Mouse (Mus musculus): ENCODE measurements around the gene Rhov. TPM values are rescaled to one million over a fixed set of nuclear protein-coding genes. Genes with fewer than 3 reads are reported as not detected.

Rhov gene
- polyA plus RNA-seq, 1 experiment from 2014 or later: 53.8 TPM

GRCm38 (mm10) chr2:119276926-119277325 lies 5.9 kb upstream of the Rhov start:
- no peak overlapping the region for H3K4me3 ChIP-seq (ENCODE audit: low read depth, low read length)
- no peak overlapping the region for H3K9ac ChIP-seq (ENCODE audit: low read depth, low read length)
- H3K27ac ChIP-seq (ENCODE audit: low read length): no peak overlapping the region
- H3K27me3 ChIP-seq (ENCODE audit: control insufficient read depth, insufficient read depth, low read depth, low read length): no peaks in the 10 kb centered on the region
- 86% methylated on average over 7 of the region's 7 CpGs for WGBS
- ATAC-seq: no peak
- H3K36me3 ChIP-seq (ENCODE audit: control insufficient read depth, insufficient read depth, low read length): no peaks in the 10 kb centered on the region
- no peaks in the 10 kb centered on the region for H3K4me1 ChIP-seq (ENCODE audit: control insufficient read depth, insufficient read depth, low read length)
- H3K4me2 ChIP-seq (ENCODE audit: low read length): no peak overlapping the region
- no peaks in the 10 kb centered on the region for H3K9me3 ChIP-seq (replicated peaks; ENCODE audit: control insufficient read depth, low read length, poor library complexity, severe bottlenecking)

- Histone ChIP-seq H3K4me1 (ENCODE audit: control insufficient read depth, insufficient read depth, low read length) (peaks cover 12% of the 10 kb centered on the region), H3K4me2 (ENCODE audit: low read length) (no peak overlapping the region), H3K36me3 (ENCODE audit: control insufficient read depth, insufficient read depth, low read length) (no peaks in the 10 kb centered on the region), H3K9me3 (replicated peaks; ENCODE audit: control insufficient read depth, low read length, poor library complexity, severe bottlenecking) (no peaks in the 10 kb centered on the region), H3K27me3 (ENCODE audit: control insufficient read depth, insufficient read depth, low read depth, low read length) (no peaks in the 10 kb centered on the region), H3K27ac (ENCODE audit: low read length) (no peak overlapping the region), H3K9ac (ENCODE audit: low read depth, low read length) (no peak overlapping the region), H3K4me3 (ENCODE audit: low read depth, low read length) (no peak overlapping the region)
- ATAC-seq: no peak
- WGBS: 81% methylated on average over 1 of the region's 1 CpGs
These were observed 3.1 kb upstream of the Rhov start for GRCm38 (mm10) chr2:119274126-119274525.

GRCm38 (mm10) chr2:119270286-119270642 lies 808 bp downstream of the Rhov start:
- ATAC-seq: peak; percentile 9; the same call in 1 of the 2 replicates
- Histone ChIP-seq H3K9me3 (replicated peaks; ENCODE audit: control insufficient read depth, low read length, poor library complexity, severe bottlenecking) (no peaks in the 10 kb centered on the region), H3K4me2 (ENCODE audit: low read length) (peak overlapping the region; percentile 65), H3K27me3 (ENCODE audit: control insufficient read depth, insufficient read depth, low read depth, low read length) (no peaks in the 10 kb centered on the region), H3K4me3 (ENCODE audit: low read depth, low read length) (peak overlapping the region; percentile 86), H3K27ac (ENCODE audit: low read length) (peak overlapping the region; percentile 85), H3K4me1 (ENCODE audit: control insufficient read depth, insufficient read depth, low read length) (peaks cover 21% of the 10 kb centered on the region), H3K9ac (ENCODE audit: low read depth, low read length) (peak overlapping the region; percentile 96), H3K36me3 (ENCODE audit: control insufficient read depth, insufficient read depth, low read length) (no peaks in the 10 kb centered on the region)
- WGBS: 43% methylated on average over 9 of the region's 9 CpGs

- Histone ChIP-seq H3K9me3 (replicated peaks; ENCODE audit: control insufficient read depth, low read length, poor library complexity, severe bottlenecking) (no peaks in the 10 kb centered on the region), H3K4me2 (ENCODE audit: low read length) (no peak overlapping the region), H3K4me3 (ENCODE audit: low read depth, low read length) (no peak overlapping the region), H3K27me3 (ENCODE audit: control insufficient read depth, insufficient read depth, low read depth, low read length) (no peaks in the 10 kb centered on the region), H3K4me1 (ENCODE audit: control insufficient read depth, insufficient read depth, low read length) (peaks cover 5% of the 10 kb centered on the region), H3K9ac (ENCODE audit: low read depth, low read length) (no peak overlapping the region), H3K27ac (ENCODE audit: low read length) (no peak overlapping the region), H3K36me3 (ENCODE audit: control insufficient read depth, insufficient read depth, low read length) (no peaks in the 10 kb centered on the region)
- no peak for ATAC-seq
- WGBS: 82% methylated on average over 5 of the region's 5 CpGs
These were observed 7.3 kb downstream of the Rhov start for GRCm38 (mm10) chr2:119263813-119264212.

- Histone ChIP-seq H3K9me3 (replicated peaks; ENCODE audit: control insufficient read depth, low read length, poor library complexity, severe bottlenecking) (no peaks in the 10 kb centered on the region), H3K27ac (ENCODE audit: low read length) (no peak overlapping the region), H3K4me1 (ENCODE audit: control insufficient read depth, insufficient read depth, low read length) (no peaks in the 10 kb centered on the region; the same call in 1 of the 2 replicates), H3K36me3 (ENCODE audit: control insufficient read depth, insufficient read depth, low read length) (no peaks in the 10 kb centered on the region), H3K4me2 (ENCODE audit: low read length) (no peak overlapping the region), H3K27me3 (ENCODE audit: control insufficient read depth, insufficient read depth, low read depth, low read length) (no peaks in the 10 kb centered on the region), H3K4me3 (ENCODE audit: low read depth, low read length) (no peak overlapping the region), H3K9ac (ENCODE audit: low read depth, low read length) (no peak overlapping the region)
- 40% methylated on average over 8 of the region's 8 CpGs for WGBS
- no peak for ATAC-seq
These were observed 8.1 kb downstream of the Rhov start for GRCm38 (mm10) chr2:119262978-119263377.

GRCm38 (mm10) chr2:119261326-119261725 lies 9.7 kb downstream of the Rhov start:
- no peak for ATAC-seq
- Histone ChIP-seq H3K36me3 (ENCODE audit: control insufficient read depth, insufficient read depth, low read length) (no peaks in the 10 kb centered on the region), H3K4me1 (ENCODE audit: control insufficient read depth, insufficient read depth, low read length) (no peaks in the 10 kb centered on the region; the same call in 1 of the 2 replicates), H3K27ac (ENCODE audit: low read length) (no peak overlapping the region), H3K27me3 (ENCODE audit: control insufficient read depth, insufficient read depth, low read depth, low read length) (no peaks in the 10 kb centered on the region), H3K9me3 (replicated peaks; ENCODE audit: control insufficient read depth, low read length, poor library complexity, severe bottlenecking) (no peaks in the 10 kb centered on the region), H3K4me2 (ENCODE audit: low read length) (no peak overlapping the region), H3K4me3 (ENCODE audit: low read depth, low read length) (no peak overlapping the region), H3K9ac (ENCODE audit: low read depth, low read length) (no peak overlapping the region)
- 46% methylated on average over 2 of the region's 2 CpGs for WGBS

- no peaks in the 10 kb centered on the region; the same call in 1 of the 2 replicates for H3K4me1 ChIP-seq (ENCODE audit: control insufficient read depth, insufficient read depth, low read length)
- H3K27me3 ChIP-seq (ENCODE audit: control insufficient read depth, insufficient read depth, low read depth, low read length): 0 out of 2 replicates have a peak, but pooled peaks cover under 1% of the 10 kb centered on the region
- H3K4me2 ChIP-seq (ENCODE audit: low read length): no peak overlapping the region
- no peak for ATAC-seq
- no peaks in the 10 kb centered on the region for H3K36me3 ChIP-seq (ENCODE audit: control insufficient read depth, insufficient read depth, low read length)
- H3K27ac ChIP-seq (ENCODE audit: low read length): no peak overlapping the region
- H3K9ac ChIP-seq (ENCODE audit: low read depth, low read length): no peak overlapping the region
- H3K4me3 ChIP-seq (ENCODE audit: low read depth, low read length): no peak overlapping the region
- WGBS: 88% methylated on average over 1 of the region's 1 CpGs
- no peaks in the 10 kb centered on the region for H3K9me3 ChIP-seq (replicated peaks; ENCODE audit: control insufficient read depth, low read length, poor library complexity, severe bottlenecking)
These were observed 10.6 kb downstream of the Rhov start for GRCm38 (mm10) chr2:119260518-119260917.

- 7% methylated on average over 7 of the region's 7 CpGs for WGBS
- Histone ChIP-seq H3K27me3 (ENCODE audit: control insufficient read depth, insufficient read depth, low read depth, low read length) (peaks cover 5% of the 10 kb centered on the region; the same call in 1 of the 2 replicates), H3K4me1 (ENCODE audit: control insufficient read depth, insufficient read depth, low read length) (no peaks in the 10 kb centered on the region; the same call in 1 of the 2 replicates), H3K9me3 (replicated peaks; ENCODE audit: control insufficient read depth, low read length, poor library complexity, severe bottlenecking) (no peaks in the 10 kb centered on the region), H3K4me2 (ENCODE audit: low read length) (no peak overlapping the region), H3K9ac (ENCODE audit: low read depth, low read length) (no peak overlapping the region), H3K27ac (ENCODE audit: low read length) (no peak overlapping the region), H3K4me3 (ENCODE audit: low read depth, low read length) (no peak overlapping the region), H3K36me3 (ENCODE audit: control insufficient read depth, insufficient read depth, low read length) (no peaks in the 10 kb centered on the region)
- no peak for ATAC-seq
These were observed 16.1 kb downstream of the Rhov start for GRCm38 (mm10) chr2:119254976-119255375.

GRCm38 (mm10) chr2:119250826-119251478 lies 20.1 kb downstream of the Rhov start:
- Histone ChIP-seq H3K36me3 (ENCODE audit: control insufficient read depth, insufficient read depth, low read length) (no peaks in the 10 kb centered on the region), H3K27me3 (ENCODE audit: control insufficient read depth, insufficient read depth, low read depth, low read length) (peaks cover 5% of the 10 kb centered on the region; the same call in 1 of the 2 replicates), H3K27ac (ENCODE audit: low read length) (no peak overlapping the region), H3K4me2 (ENCODE audit: low read length) (0 out of 2 replicates have a peak overlapping the region, but pooled peaks have one; percentile 8), H3K9me3 (replicated peaks; ENCODE audit: control insufficient read depth, low read length, poor library complexity, severe bottlenecking) (no peaks in the 10 kb centered on the region), H3K4me3 (ENCODE audit: low read depth, low read length) (no peak overlapping the region), H3K4me1 (ENCODE audit: control insufficient read depth, insufficient read depth, low read length) (no peaks in the 10 kb centered on the region; the same call in 1 of the 2 replicates), H3K9ac (ENCODE audit: low read depth, low read length) (no peak overlapping the region)
- ATAC-seq: no peak; the same call in 1 of the 2 replicates
- 18% methylated on average over 11 of the region's 11 CpGs for WGBS

All from midbrain, embryonic 16.5 days (tissue).